Mouse (Mus musculus) stomach, postnatal 0 days (tissue): ENCODE results near the gene Pip5k1b. TPM values are rescaled to one million over a fixed set of nuclear protein-coding genes. Genes with fewer than 3 reads are reported as not detected.

Experiments used
- ATAC-seq: fragments of 200-750 bp; cut with Nextera tagmentation; 2 replicates; pipeline ENCODE4 v1.8.0; 2017; ENCODE audit not compliant: low FRiP score, low TSS enrichment
- DNase-seq: peaks from one replicate; pipeline ENCODE4 v3.0.0-alpha.2; 2016; ENCODE audit warnings: low spot score
- H3K27ac ChIP-seq: fragments of 300-500 bp; sonication (generic); replicated peaks from 2 replicates; pipeline ENCODE4 v1.5.1; 2014; ENCODE audit warnings: mild to moderate bottlenecking, control low read depth
- H3K27me3 ChIP-seq: fragments of 300-500 bp; sonication (generic); 2 replicates; pipeline ENCODE4 v1.6.1; 2014; ENCODE audit warnings: low read length; ENCODE audit not compliant: control insufficient read depth, insufficient read depth
- H3K36me3 ChIP-seq: fragments of 300-500 bp; sonication (generic); 2 replicates; pipeline ENCODE4 v1.6.1; 2014; ENCODE audit warnings: low read length, mixed read lengths; ENCODE audit not compliant: control insufficient read depth, insufficient read depth
- H3K4me1 ChIP-seq: fragments of 300-500 bp; sonication (generic); replicated peaks from 2 replicates; pipeline ENCODE4 v1.6.1; 2014; ENCODE audit warnings: antibody characterized with exemption; ENCODE audit not compliant: control insufficient read depth, insufficient read depth
- H3K4me2 ChIP-seq: fragments of 300-500 bp; sonication (generic); replicated peaks from 2 replicates; pipeline ENCODE4 v1.6.1; 2014; ENCODE audit warnings: low read depth, mild to moderate bottlenecking, control low read depth, moderate library complexity
- H3K4me3 ChIP-seq: fragments of 300-500 bp; sonication (generic); 2 replicates; pipeline ENCODE4 v1.5.1; 2014; ENCODE audit warnings: low read depth, low read length, control low read depth
- H3K9ac ChIP-seq: fragments of 300-500 bp; sonication (generic); 2 replicates; pipeline ENCODE4 v1.6.1; 2014; ENCODE audit warnings: mild to moderate bottlenecking, low read length, control low read depth, mixed read lengths
- H3K9me3 ChIP-seq: fragments of 300-500 bp; sonication (generic); 2 replicates; pipeline ENCODE4 v1.6.1; 2016; ENCODE audit warnings: low read length; ENCODE audit not compliant: control insufficient read depth
- CTCF ChIP-seq: IDR thresholded peaks from 2 replicates; pipeline ENCODE4 v1.5.1; 2016; ENCODE audit warnings: antibody characterized with exemption, low read depth, mild to moderate bottlenecking, moderate library complexity
- EP300 ChIP-seq: optimal IDR thresholded peaks from 2 replicates; pipeline ENCODE3; 2016; ENCODE audit warnings: antibody characterized with exemption
- WGBS: fragments of 180-500 bp; shearing (Covaris S2); extraction: QIAGEN DNeasy Blood & Tissue Kit; methylation state at CpG from one replicate; pipeline ENCODE4 v1.1.7; 2014; 5-methylcytosine and 5-hydroxymethylcytosine counted together
- polyA plus RNA-seq: library from polyadenylated mRNA; unstranded; fragments of >200 nt; fragmentation: Nextera tagmentation; extraction: Ambion mirVana; gene quantifications from 2 replicates; pipeline ENCODE4 v1.2.1, GENCODE M21; 2015

The Pip5k1b gene
- polyA plus RNA-seq, 1 experiment from 2014 or later: 5.5 TPM

GRCm38 (mm10) chr19:24550778-24551177 lies 4.9 kb downstream of the Pip5k1b start:
- DNase-seq: no peak
- H3K36me3 ChIP-seq: no peaks in the 10 kb centered on the region
- H3K4me1 ChIP-seq: no peaks in the 10 kb centered on the region
- ATAC-seq: no peak
- no peak overlapping the region for H3K4me3 ChIP-seq
- H3K9me3 ChIP-seq: no peaks in the 10 kb centered on the region
- WGBS: 80% methylated on average over 7 of the region's 7 CpGs
- no peak overlapping the region for H3K4me2 ChIP-seq
- no peak overlapping the region for H3K9ac ChIP-seq
- TF ChIP-seq CTCF (no peak), EP300 (no peak)
- H3K27ac ChIP-seq: no peak overlapping the region
- no peaks in the 10 kb centered on the region for H3K27me3 ChIP-seq

DNA sequence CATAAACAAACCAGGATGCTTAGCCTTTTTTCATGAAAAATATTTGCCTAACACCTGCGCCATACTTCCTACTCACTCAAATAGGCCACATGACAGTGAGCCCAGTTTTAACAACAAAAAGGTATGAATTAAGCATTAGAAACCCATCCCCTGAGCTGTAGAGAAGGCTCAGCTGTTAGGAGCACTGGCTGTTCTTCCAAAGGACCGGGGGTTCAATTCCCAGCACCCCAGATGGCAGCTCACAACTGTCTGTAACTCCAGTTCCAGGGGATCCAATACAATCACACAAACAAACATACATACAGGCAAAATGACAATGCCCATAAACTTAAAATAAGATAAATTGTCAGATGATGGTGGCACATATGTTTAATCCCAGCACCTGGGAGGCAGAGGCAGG lies 5.7 kb downstream of the Pip5k1b start:
- 92% methylated on average over 2 of the region's 2 CpGs for WGBS

GRCm38 (mm10) chr19:24548337-24548736 lies 7.3 kb downstream of the Pip5k1b start:
- Histone ChIP-seq H3K27me3 (no peaks in the 10 kb centered on the region), H3K27ac (no peak overlapping the region), H3K9ac (no peak overlapping the region), H3K4me2 (no peak overlapping the region), H3K4me1 (no peaks in the 10 kb centered on the region), H3K36me3 (no peaks in the 10 kb centered on the region), H3K9me3 (no peaks in the 10 kb centered on the region), H3K4me3 (no peak overlapping the region)
- TF ChIP-seq CTCF (no peak), EP300 (no peak)
- 97% methylated on average over 9 of the region's 9 CpGs for WGBS
- DNase-seq (no peak), ATAC-seq (no peak)

More for the DNA sequence above, 5.7 kb downstream of the Pip5k1b start:
- Histone ChIP-seq H3K4me3 (no peak overlapping the region), H3K4me1 (no peaks in the 10 kb centered on the region), H3K4me2 (no peak overlapping the region), H3K36me3 (no peaks in the 10 kb centered on the region), H3K9me3 (no peaks in the 10 kb centered on the region), H3K27me3 (no peaks in the 10 kb centered on the region), H3K27ac (no peak overlapping the region), H3K9ac (no peak overlapping the region)
- no peak for DNase-seq
- TF ChIP-seq EP300 (no peak), CTCF (no peak)
- ATAC-seq: no peak

GRCm38 (mm10) chr19:24546153-24546552 lies 9.5 kb downstream of the Pip5k1b start:
- Histone ChIP-seq H3K9me3 (no peaks in the 10 kb centered on the region), H3K9ac (no peak overlapping the region), H3K27ac (no peak overlapping the region), H3K4me2 (no peak overlapping the region), H3K36me3 (no peaks in the 10 kb centered on the region), H3K4me3 (no peak overlapping the region), H3K27me3 (no peaks in the 10 kb centered on the region), H3K4me1 (no peaks in the 10 kb centered on the region)
- no peak for ATAC-seq
- WGBS: 83% methylated on average over 10 of the region's 10 CpGs
- DNase-seq: no peak
- TF ChIP-seq CTCF (no peak), EP300 (no peak)

GRCm38 (mm10) chr19:24543386-24544350 lies 12.0 kb downstream of the Pip5k1b start:
- Histone ChIP-seq H3K4me2 (no peak overlapping the region), H3K36me3 (no peaks in the 10 kb centered on the region), H3K4me3 (no peak overlapping the region), H3K27me3 (no peaks in the 10 kb centered on the region), H3K27ac (no peak overlapping the region), H3K9me3 (no peaks in the 10 kb centered on the region), H3K4me1 (no peaks in the 10 kb centered on the region), H3K9ac (no peak overlapping the region)
- DNase-seq (no peak), ATAC-seq (peak; percentile 12; the same call in 1 of the 2 replicates)
- WGBS: 84% methylated on average over 14 of the region's 14 CpGs
- TF ChIP-seq CTCF: no peak
- no peak for TF ChIP-seq EP300

GRCm38 (mm10) chr19:24542293-24542675 lies 13.4 kb downstream of the Pip5k1b start:
- TF ChIP-seq CTCF (no peak), EP300 (no peak)
- Histone ChIP-seq H3K9me3 (no peaks in the 10 kb centered on the region), H3K4me1 (no peaks in the 10 kb centered on the region), H3K27ac (no peak overlapping the region), H3K9ac (no peak overlapping the region), H3K36me3 (no peaks in the 10 kb centered on the region), H3K4me3 (no peak overlapping the region), H3K27me3 (no peaks in the 10 kb centered on the region), H3K4me2 (no peak overlapping the region)
- ATAC-seq (no peak), DNase-seq (no peak)
- WGBS: 94% methylated on average over 7 of the region's 7 CpGs
